Mouse (Mus musculus) large intestine, adult 2 months (tissue): ENCODE data around the gene Sycp2l. TPM values are rescaled to one million over a fixed set of nuclear protein-coding genes. Genes with fewer than 3 reads are reported as not detected.
"Not testable (repeated sequence)": the region's sequence is repeated elsewhere in the genome, so short reads cannot be mapped to it uniquely, and the experiment has no call there.

ENCODE experiments used
- DNase-seq: peaks from one replicate; pipeline ENCODE4 v3.0.0-alpha.2; 2012; ENCODE audit warnings: low read depth, low spot score
- WGBS: fragments of 180-500 bp; shearing (Covaris S2); methylation state at CpG from one replicate; pipeline ENCODE4 v1.1.7; 2018; 5-methylcytosine and 5-hydroxymethylcytosine counted together
- polyA plus RNA-seq: library from polyadenylated mRNA; depleted of rRNA; stranded (reverse); fragments of >200 nt; gene quantifications from 2 replicates; pipeline ENCODE4 v1.2.3, GENCODE M21; 2012

Gene Sycp2l
- polyA plus RNA-seq, 1 experiment = not detected

- WGBS = 23% methylated on average over 9 of the region's 9 CpGs
- no peak for DNase-seq
Measured at GRCm38 (mm10) chr13:41119152-41119945, 5.2 kb downstream of the Sycp2l start.

GRCm38 (mm10) chr13:41123666-41124225, 9.6 kb downstream of the Sycp2l start:
- no peak for DNase-seq
- 91% methylated on average over 6 of the region's 6 CpGs for WGBS

GRCm38 (mm10) chr13:41128326-41128725, 14.2 kb downstream of the Sycp2l start:
- WGBS = 77% methylated on average over 8 of the region's 8 CpGs

GRCm38 (mm10) chr13:41129061-41129460, 15.0 kb downstream of the Sycp2l start:
- DNase-seq = no peak
- 82% methylated on average over 8 of the region's 8 CpGs for WGBS

More at GRCm38 (mm10) chr13:41128326-41128725, 14.2 kb downstream of the Sycp2l start:
- no peak for DNase-seq

GRCm38 (mm10) chr13:41134901-41135300, 20.8 kb downstream of the Sycp2l start:
- WGBS = 6% methylated on average over 6 of the region's 6 CpGs
- DNase-seq = peak; percentile 43

GRCm38 (mm10) chr13:41145433-41145970, 31.4 kb downstream of the Sycp2l start:
- 63% methylated on average over 6 of the region's 6 CpGs for WGBS
- DNase-seq = no peak

- WGBS = 70% methylated on average over 10 of the region's 10 CpGs
- peak; percentile 13 for DNase-seq
Measured at GRCm38 (mm10) chr13:41146271-41146670, 32.2 kb downstream of the Sycp2l start.

GRCm38 (mm10) chr13:41153146-41153545, 39.0 kb downstream of the Sycp2l start:
- 80% methylated on average over 11 of the region's 11 CpGs for WGBS
- DNase-seq = no peak

GRCm38 (mm10) chr13:41158426-41158825, 44.3 kb downstream of the Sycp2l start:
- no peak for DNase-seq
- 56% methylated on average over 5 of the region's 5 CpGs for WGBS

- no peak for DNase-seq
- WGBS = 67% methylated on average over 6 of the region's 6 CpGs
Measured at GRCm38 (mm10) chr13:41187886-41188285, 73.8 kb downstream of the Sycp2l start.

- WGBS = 49% methylated on average over 3 of the region's 3 CpGs
- DNase-seq = no peak
Measured at GRCm38 (mm10) chr13:41195640-41196333, 81.7 kb downstream of the Sycp2l start.

- no peak for DNase-seq
- 75% methylated on average over 2 of the region's 2 CpGs for WGBS
Measured at GRCm38 (mm10) chr13:41200861-41201260, 86.8 kb downstream of the Sycp2l start.

GRCm38 (mm10) chr13:41203289-41203688, 89.2 kb downstream of the Sycp2l start:
- 43% methylated on average over 7 of the region's 7 CpGs for WGBS

GRCm38 (mm10) chr13:41203691-41204090, 89.6 kb downstream of the Sycp2l start:
- WGBS = 82% methylated on average over 9 of the region's 9 CpGs
- no peak for DNase-seq

More at GRCm38 (mm10) chr13:41203289-41203688, 89.2 kb downstream of the Sycp2l start:
- DNase-seq = no peak

- DNase-seq = not testable (repeated sequence)
Measured at GRCm38 (mm10) chr13:41205568-41205967, 91.5 kb downstream of the Sycp2l start.

- 83% methylated on average over 5 of the region's 5 CpGs for WGBS
- no peak for DNase-seq
Measured at GRCm38 (mm10) chr13:41206241-41206640, 92.1 kb downstream of the Sycp2l start.

- 62% methylated on average over 4 of the region's 4 CpGs for WGBS
- no peak for DNase-seq
Measured at GRCm38 (mm10) chr13:41211276-41211675, 97.2 kb downstream of the Sycp2l start.

GRCm38 (mm10) chr13:41212558-41213322, 98.6 kb downstream of the Sycp2l start:
- WGBS = 37% methylated on average over 6 of the region's 6 CpGs
- DNase-seq = no peak

- 64% methylated on average over 6 of the region's 6 CpGs for WGBS
- no peak for DNase-seq
Measured at GRCm38 (mm10) chr13:41215669-41216068, 101.6 kb downstream of the Sycp2l start.

GRCm38 (mm10) chr13:41216236-41216635, 102.1 kb downstream of the Sycp2l start:
- WGBS = 74% methylated on average over 3 of the region's 3 CpGs

More at GRCm38 (mm10) chr13:41216236-41216635, 102.1 kb downstream of the Sycp2l start:
- DNase-seq = no peak
